Mouse (Mus musculus) lung, adult 2 months (tissue): ENCODE data around the gene Acp2.
A peak's percentile ranks its signal among the peaks of the same experiment; 100 is the strongest.

Source experiments
- CTCF ChIP-seq: fragments of 200-500 bp; IDR thresholded peaks from 2 replicates; pipeline ENCODE4 v1.5.1; 2011; ENCODE audit warnings: mild to moderate bottlenecking, low read length, control low read depth; ENCODE audit not compliant: insufficient read depth
- POLR2A ChIP-seq: fragments of 200-500 bp; IDR thresholded peaks from 2 replicates; pipeline ENCODE4 v1.6.1; 2011; ENCODE audit warnings: low read depth, mild to moderate bottlenecking, control low read depth, low read length, borderline replicate concordance; ENCODE audit errors: extremely low read depth

DNA sequence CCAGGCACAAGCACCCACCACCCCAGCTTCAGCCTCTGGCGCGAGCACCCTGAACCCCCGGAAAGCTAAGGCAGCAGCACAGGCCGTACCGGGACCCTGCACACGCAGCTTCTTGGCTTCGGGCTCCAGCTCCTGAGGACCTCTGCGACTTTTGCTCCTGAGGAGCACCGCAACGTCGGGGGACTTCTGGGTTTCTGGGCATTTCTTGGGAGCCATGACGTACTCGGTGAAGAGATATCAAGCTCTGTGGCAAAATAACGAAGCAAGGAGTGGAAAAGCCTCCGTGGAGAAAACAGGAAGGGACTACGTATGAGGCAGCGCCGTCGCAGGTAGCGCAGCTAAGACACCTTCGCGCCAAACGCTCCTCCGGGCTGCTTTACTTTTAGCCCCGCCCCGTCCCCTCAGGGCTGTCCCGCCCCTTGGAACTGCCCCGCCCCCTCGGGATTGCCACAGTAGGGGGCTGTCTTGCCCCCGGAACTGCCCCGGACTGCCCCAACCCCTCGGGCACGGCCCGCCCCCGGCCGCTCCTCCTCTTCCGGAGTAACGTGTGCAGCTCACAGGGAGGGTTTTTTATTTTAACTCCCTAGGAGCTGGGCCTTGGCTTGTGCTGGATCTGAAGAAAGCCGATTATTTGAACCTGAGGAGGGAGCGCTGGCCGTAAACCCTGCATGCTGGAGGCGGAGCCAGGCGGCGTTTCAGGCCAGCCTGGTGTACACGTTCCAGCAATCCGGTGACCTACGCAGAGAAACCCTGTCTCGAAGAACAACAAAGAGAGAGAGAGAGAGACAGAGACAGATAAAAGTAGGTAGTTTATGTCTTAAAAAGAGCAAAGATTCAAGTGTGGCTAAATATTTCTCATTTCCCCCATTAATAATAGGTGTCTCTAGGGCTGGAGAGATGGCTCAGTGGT is 34.2 kb downstream of the Acp2 start, which contains the start of gene Ddb2:
- TF ChIP-seq CTCF = no peak
- peak; percentile 81; the same call in 1 of the 2 replicates for TF ChIP-seq POLR2A
